Mouse (Mus musculus) adrenal gland, adult 10 weeks (tissue): ENCODE measurements around the gene Serpina11. TPM values are rescaled to one million over a fixed set of nuclear protein-coding genes. Genes with fewer than 3 reads are reported as not detected.

Source experiments
- polyA plus RNA-seq: library from polyadenylated mRNA; stranded (reverse); fragments of 350-450 nt; fragmentation: Illumina TruSeq; extraction: RNeasy Lipid Tissue Mini Kit (QIAGEN cat#74804); gene quantifications from one replicate; pipeline ENCODE4 v1.2.3, GENCODE M21; 2014; ENCODE audit warnings: low read depth, low replicate concordance

Serpina11 gene
- polyA plus RNA-seq, result not detected

GRCm38 (mm10) chr12:103989857-103990256 lies at the start of gene Serpina11:
Gene Serpina11 (minus strand): TSS chr12:103989957.

GRCm38 (mm10) chr12:104013620-104014019 lies 23.9 kb upstream of the Serpina11 start, which contains the start of gene Serpina9:
Gene Serpina9 (minus strand): TSS chr12:104013755.

GRCm38 (mm10) chr12:103958798-103959197 lies 31.0 kb downstream of the Serpina11 start, which contains the start of gene Serpina1e:
Gene Serpina1e (minus strand): TSS chr12:103958975.

Other genes with a start within 250 kb of the Serpina11 start
- 0.52 TPM for gene Serpina1d, start 216.4 kb downstream of the Serpina11 start, polyA plus RNA-seq
- not detected for gene Serpina1b, start 159.6 kb downstream of the Serpina11 start, polyA plus RNA-seq
- not detected for gene Serpina1a, start 126.4 kb downstream of the Serpina11 start, polyA plus RNA-seq
- gene Serpina1c, start 85.1 kb downstream of the Serpina11 start, polyA plus RNA-seq, result not detected
- not detected for gene Serpina1e, start 31.0 kb downstream of the Serpina11 start, polyA plus RNA-seq
- not detected for gene Serpina9, start 23.8 kb upstream of the Serpina11 start, polyA plus RNA-seq
- not detected for gene Serpina12, start 54.5 kb upstream of the Serpina11 start, polyA plus RNA-seq
- 0.52 TPM for gene Serpina5, start 111.2 kb upstream of the Serpina11 start, polyA plus RNA-seq
- not detected for gene Serpina3a, start 122.8 kb upstream of the Serpina11 start, polyA plus RNA-seq
- 0.58 TPM for gene Serpina3b, start 138.0 kb upstream of the Serpina11 start, polyA plus RNA-seq
- gene Serpina3c, start 163.9 kb upstream of the Serpina11 start, polyA plus RNA-seq, result 9.7 TPM
- gene Serpina3f, start 224.6 kb upstream of the Serpina11 start, polyA plus RNA-seq, result 0.58 TPM
- gene Serpina3g, start 246.3 kb upstream of the Serpina11 start, polyA plus RNA-seq, result 3.3 TPM